Mouse (Mus musculus) kidney, adult 8-10 months (tissue): ENCODE data around the gene Lztfl1.
"Not testable (repeated sequence)": the region's sequence is repeated elsewhere in the genome, so short reads cannot be mapped to it uniquely, and the experiment has no call there.

Experiments
- DNase-seq, 2 experiments: peaks; one replicate each; pipeline ENCODE4 v3.0.0; 2022

Lztfl1 gene

DNA sequence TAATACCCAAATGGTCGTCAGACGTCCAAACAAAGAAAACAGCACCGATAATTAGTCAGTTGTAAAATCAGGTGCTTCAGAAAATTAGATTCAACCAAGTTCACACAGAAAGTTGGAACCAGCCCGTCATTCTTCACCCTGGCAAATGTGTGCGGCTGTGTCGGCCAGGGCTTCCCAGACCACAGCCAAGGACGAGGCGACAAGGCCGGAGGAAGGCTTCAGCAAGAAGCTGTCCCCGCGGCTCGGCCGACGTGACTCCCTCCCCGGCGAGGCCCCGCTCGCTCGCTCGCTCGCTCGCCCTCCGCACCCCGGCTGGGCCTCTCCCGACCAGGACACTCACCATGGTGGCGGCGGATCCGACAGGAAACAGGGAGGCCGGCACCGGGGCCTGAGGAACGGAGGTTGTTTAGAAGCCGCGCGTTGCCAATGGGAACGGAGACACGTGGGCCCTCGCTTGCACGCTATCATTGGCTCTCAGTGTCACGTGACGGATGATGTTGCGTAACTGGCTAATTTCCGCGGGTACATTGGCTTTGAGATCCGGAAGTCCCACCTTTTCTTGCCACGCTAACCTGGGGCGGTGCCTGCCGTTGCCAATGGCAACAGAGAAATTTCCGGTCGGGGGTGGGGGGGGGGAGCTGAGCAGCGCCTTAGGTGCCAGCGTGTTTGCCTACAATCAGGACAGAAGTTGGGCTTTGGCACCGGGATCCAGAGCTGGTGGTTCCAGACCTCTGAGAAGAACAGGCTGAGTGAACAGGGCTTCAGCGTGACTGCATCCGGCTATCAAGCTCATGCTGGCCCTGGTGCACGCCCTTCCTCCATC is at the start of gene Lztfl1:
TSS of gene Lztfl1 (minus strand) at position 512 of the 823 bp plus-strand sequence.
- peak; percentile 97 for DNase-seq

GRCm38 (mm10) chr9:123766996-123767395 is 49.5 kb upstream of the Lztfl1 start:
- DNase-seq = no peak

- DNase-seq = no peak
These were observed 46.3 kb upstream of the Lztfl1 start for GRCm38 (mm10) chr9:123763771-123764170.

DNA sequence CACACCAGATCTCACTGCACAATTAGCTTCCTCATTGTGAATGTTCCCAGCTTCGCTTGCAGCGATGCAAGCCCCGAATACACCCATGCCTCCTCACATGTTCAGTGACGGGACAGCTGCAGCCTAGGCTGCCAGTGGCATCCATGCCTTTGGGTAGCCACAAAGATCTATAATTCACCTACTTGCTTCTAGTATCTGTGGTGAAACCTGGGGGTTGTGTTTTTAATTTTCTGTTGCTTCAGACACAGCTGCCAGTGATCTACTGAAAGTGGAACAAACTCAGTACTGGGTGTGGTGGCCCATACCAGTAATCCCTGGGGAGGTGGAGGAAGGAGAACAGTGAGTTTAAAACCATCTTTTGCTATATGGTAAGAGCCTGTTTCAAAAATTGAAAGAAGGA is 45.4 kb upstream of the Lztfl1 start:
- DNase-seq = no peak

- DNase-seq = no peak
These were observed 43.3 kb upstream of the Lztfl1 start for GRCm38 (mm10) chr9:123760806-123761205.

- no peak for DNase-seq
These were observed 41.1 kb upstream of the Lztfl1 start for GRCm38 (mm10) chr9:123758645-123759044.

GRCm38 (mm10) chr9:123758156-123758555 is 40.7 kb upstream of the Lztfl1 start:
- no peak for DNase-seq

GRCm38 (mm10) chr9:123757326-123757725 is 39.8 kb upstream of the Lztfl1 start:
- DNase-seq = no peak

GRCm38 (mm10) chr9:123756752-123757151 is 39.3 kb upstream of the Lztfl1 start:
- DNase-seq = no peak

GRCm38 (mm10) chr9:123754333-123754732 is 36.8 kb upstream of the Lztfl1 start:
- DNase-seq = no peak

GRCm38 (mm10) chr9:123749687-123750086 is 32.2 kb upstream of the Lztfl1 start:
- DNase-seq = not testable (repeated sequence)

DNA sequence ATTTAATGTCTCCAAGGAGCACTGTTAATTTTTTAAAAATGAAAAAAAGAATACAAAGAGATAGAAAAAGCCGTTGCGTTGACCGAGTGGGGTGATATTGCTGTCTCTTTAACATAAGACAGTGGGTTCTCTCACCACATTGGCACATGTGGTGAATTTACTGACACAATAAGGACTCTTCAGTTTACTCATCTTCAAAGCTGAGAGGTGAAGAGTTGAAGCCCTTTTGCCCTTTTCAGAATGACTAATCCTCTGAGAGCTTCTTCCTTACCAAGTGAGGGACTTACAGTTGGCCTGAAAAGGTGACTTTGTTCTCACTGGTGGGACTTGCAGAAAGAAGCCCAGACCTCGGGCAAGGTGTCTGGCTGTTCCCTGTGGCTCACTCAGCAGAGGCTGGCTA is 23.3 kb upstream of the Lztfl1 start:
- DNase-seq = no peak

DNA sequence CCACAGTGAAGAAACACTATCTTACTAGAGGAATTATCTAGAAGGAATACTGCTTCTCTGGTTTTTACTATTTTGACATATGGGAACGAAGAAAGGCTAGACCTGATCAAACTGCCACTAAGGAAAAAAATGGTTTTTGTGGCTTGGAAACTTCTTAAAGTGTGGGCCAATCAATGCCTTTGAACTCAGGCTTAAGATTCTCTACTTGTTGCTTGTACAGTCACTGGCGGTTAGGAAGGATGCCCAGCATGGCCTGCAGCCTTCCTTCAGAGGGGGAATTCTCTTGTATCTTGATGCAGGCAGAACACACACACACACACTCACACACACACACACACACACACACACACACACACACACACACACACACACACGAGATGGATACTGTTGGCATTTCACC is 16.6 kb upstream of the Lztfl1 start:
- DNase-seq = no peak

- DNase-seq = no peak
These were observed 13.8 kb upstream of the Lztfl1 start for GRCm38 (mm10) chr9:123731271-123731670.

DNA sequence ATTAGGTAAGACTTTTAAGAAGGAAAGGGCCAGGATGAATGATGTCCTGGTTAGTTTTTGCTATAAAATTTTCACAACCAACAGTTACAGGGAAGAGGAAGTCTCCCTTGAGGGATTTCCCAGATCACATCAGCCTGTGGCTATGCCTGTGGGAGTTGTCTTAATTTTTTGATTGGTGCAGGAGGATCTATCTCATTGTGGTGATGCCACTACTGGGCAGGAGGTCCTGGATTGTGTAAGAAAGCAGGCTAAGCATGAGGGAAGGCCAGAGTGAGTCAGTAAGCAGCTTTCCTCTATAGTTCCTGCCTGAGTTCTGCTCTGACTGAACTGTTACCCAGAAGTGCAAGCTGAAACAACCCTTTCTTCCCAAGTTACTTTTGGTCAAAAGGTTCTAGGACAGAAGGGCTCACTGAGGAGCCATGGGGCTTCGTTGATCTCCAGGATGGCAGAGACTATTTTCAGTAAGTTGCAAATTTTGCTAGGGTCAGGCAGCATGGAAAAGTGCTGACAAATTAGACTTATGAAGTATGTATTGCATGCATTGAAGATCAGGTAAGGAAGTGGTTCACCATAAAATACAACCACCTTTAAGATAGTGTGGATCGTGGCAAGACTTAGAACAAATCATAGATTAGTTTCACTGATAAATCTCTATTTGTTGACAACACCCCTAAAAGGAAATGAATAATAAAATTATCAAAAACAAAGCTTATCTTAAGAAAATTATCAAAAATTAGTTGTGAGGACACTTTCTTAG is 5.4 kb upstream of the Lztfl1 start:
- no peak for DNase-seq

- DNase-seq = no peak
These were observed 1.2 kb downstream of the Lztfl1 start for GRCm38 (mm10) chr9:123716301-123716700.

DNA sequence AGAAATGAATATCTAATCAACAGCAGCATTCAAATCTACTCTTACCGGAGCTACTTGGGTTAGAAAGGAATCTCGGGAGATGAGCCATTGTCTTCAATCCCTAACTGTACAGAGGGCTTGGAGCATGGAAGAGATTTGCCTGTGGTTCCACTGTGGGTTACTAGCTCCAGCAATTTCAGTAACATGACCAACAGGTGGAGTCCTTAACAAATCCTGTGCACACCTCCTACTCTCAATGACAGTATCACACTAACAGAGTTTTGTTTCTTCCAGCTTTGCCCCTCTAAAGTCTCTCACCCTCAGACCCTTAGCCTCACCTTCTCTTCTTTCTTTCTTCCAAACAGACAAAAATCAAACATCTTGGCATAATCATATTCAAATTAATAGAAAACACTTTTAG is 4.4 kb downstream of the Lztfl1 start:
- DNase-seq = no peak

DNA sequence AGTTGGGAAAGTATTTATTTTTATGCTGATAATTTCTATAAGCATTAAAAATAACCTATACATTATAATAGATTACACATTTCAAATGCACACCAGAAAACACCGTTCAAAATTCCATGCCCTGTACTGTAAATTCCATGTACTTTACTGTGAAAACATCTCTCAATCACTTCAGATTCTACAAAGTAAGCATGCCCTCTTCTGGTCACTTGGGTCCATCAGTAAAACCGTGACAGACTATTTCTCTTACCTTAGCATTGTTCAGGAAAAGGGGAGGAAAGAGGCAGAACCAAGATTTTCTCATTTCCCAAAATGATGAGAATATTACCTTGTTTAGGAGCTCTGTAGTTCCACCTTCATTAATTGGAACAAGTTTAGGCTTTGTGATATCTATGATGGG is 8.3 kb downstream of the Lztfl1 start:
- no peak for DNase-seq

GRCm38 (mm10) chr9:123701822-123702221 is 15.7 kb downstream of the Lztfl1 start:
- DNase-seq = no peak

- no peak for DNase-seq
These were observed 21.7 kb downstream of the Lztfl1 start for GRCm38 (mm10) chr9:123695634-123696302.

DNA sequence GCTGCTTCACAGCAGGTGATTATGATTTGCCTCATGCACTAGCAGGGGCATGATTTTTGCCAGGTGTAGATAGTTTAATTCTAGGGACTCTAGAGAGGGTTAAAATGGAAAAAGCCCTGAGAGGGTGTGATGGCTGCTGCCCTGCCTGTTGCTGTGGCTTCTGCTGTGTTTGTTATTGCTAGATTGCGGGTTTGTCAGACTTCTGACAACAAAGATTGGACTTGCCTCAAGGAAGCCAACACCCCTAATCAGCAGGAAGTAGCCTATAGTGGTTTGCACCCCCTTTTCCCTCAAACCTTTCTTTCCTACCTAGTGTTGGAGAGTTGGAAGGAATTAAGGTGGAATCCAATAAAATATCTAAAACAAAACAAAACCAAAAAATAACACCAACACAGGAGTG is 29.3 kb downstream of the Lztfl1 start:
- no peak for DNase-seq

DNA sequence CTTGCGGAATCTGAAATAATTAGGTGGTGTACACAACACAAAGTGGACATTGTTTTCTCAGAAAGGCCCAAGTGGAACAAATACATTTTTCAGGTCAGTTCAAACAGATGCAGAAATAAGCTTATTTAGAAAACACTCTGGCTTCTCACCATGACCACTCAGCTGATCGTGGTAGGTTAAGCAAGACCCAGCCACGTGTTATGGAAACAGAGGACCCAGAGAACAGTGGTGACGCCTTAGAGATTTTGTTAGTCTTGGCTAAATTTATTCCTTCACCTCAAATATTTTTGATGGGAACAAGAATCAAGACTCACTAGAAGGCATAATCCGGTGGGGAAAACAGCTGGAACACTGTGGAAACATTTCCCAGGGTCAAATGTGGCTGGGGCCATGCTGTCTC is 31.3 kb downstream of the Lztfl1 start:
- DNase-seq = no peak

- no peak for DNase-seq
These were observed 33.8 kb downstream of the Lztfl1 start for GRCm38 (mm10) chr9:123683704-123684103.

DNA sequence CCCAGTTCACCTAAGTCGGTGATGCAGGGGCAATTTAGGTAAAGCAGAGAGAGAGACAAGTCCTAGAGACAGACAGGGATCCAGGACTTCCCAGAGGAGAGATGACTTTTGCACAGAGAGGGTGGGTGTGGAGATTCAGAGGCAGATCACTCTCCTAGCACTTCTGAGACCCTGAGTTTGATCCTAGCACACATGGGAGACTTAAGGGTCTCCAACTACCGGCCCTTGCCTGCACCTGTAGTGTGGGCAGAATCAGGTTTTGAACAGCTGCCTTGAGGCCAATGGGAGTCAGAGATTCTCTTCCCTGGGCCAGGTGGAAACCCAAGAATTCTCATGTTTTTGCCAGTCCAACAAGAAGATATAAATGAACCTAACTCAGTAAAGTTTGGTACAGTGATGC is 38.3 kb downstream of the Lztfl1 start:
- no peak for DNase-seq
